Mouse (Mus musculus) embryonic facial prominence, embryonic 12.5 days (tissue): ENCODE data around the gene Sort1. TPM values are rescaled to one million over a fixed set of nuclear protein-coding genes. Genes with fewer than 3 reads are reported as not detected.

Source experiments
- ATAC-seq: fragments of 200-750 bp; cut with Nextera tagmentation; 2 replicates; pipeline ENCODE4 v1.8.0; 2017; ENCODE audit not compliant: insufficient number of reproducible peaks, insufficient read depth, low FRiP score, low TSS enrichment
- H3K27ac ChIP-seq: fragments of 300-500 bp; sonication (generic); 2 replicates; pipeline ENCODE4 v1.5.1; 2016; ENCODE audit warnings: mild to moderate bottlenecking
- H3K27me3 ChIP-seq: fragments of 300-500 bp; sonication (generic); 2 replicates; pipeline ENCODE4 v1.6.1; 2016; ENCODE audit warnings: mild to moderate bottlenecking, moderate library complexity
- H3K36me3 ChIP-seq: fragments of 300-500 bp; sonication (generic); 2 replicates; pipeline ENCODE4 v1.6.1; 2016; ENCODE audit warnings: mild to moderate bottlenecking
- H3K4me1 ChIP-seq: fragments of 300-500 bp; sonication (generic); 2 replicates; pipeline ENCODE4 v1.6.1; 2016
- H3K4me2 ChIP-seq: fragments of 300-500 bp; sonication (generic); replicated peaks from 2 replicates; pipeline ENCODE4 v1.6.1; 2016; ENCODE audit warnings: mild to moderate bottlenecking, moderate library complexity
- H3K4me3 ChIP-seq: fragments of 300-500 bp; sonication (generic); 2 replicates; pipeline ENCODE4 v1.5.1; 2016; ENCODE audit warnings: mild to moderate bottlenecking
- H3K9ac ChIP-seq: fragments of 300-500 bp; sonication (generic); 2 replicates; pipeline ENCODE4 v1.6.1; 2016; ENCODE audit warnings: mild to moderate bottlenecking, moderate library complexity
- H3K9me3 ChIP-seq: fragments of 300-500 bp; sonication (generic); 2 replicates; pipeline ENCODE4 v1.6.1; 2016; ENCODE audit warnings: mild to moderate bottlenecking, moderate library complexity
- WGBS: fragments of 180-500 bp; shearing (Covaris S2); methylation state at CpG from one replicate; pipeline ENCODE4 v1.1.7; 2016; 5-methylcytosine and 5-hydroxymethylcytosine counted together
- polyA plus RNA-seq: library from polyadenylated mRNA; unstranded; fragments of >200 nt; fragmentation: Nextera tagmentation; extraction: Ambion mirVana; gene quantifications from 2 replicates; pipeline ENCODE4 v1.2.1, GENCODE M21; 2016

Gene Sort1
- polyA plus RNA-seq, 1 experiment from 2014 or later = 15.8 TPM

DNA sequence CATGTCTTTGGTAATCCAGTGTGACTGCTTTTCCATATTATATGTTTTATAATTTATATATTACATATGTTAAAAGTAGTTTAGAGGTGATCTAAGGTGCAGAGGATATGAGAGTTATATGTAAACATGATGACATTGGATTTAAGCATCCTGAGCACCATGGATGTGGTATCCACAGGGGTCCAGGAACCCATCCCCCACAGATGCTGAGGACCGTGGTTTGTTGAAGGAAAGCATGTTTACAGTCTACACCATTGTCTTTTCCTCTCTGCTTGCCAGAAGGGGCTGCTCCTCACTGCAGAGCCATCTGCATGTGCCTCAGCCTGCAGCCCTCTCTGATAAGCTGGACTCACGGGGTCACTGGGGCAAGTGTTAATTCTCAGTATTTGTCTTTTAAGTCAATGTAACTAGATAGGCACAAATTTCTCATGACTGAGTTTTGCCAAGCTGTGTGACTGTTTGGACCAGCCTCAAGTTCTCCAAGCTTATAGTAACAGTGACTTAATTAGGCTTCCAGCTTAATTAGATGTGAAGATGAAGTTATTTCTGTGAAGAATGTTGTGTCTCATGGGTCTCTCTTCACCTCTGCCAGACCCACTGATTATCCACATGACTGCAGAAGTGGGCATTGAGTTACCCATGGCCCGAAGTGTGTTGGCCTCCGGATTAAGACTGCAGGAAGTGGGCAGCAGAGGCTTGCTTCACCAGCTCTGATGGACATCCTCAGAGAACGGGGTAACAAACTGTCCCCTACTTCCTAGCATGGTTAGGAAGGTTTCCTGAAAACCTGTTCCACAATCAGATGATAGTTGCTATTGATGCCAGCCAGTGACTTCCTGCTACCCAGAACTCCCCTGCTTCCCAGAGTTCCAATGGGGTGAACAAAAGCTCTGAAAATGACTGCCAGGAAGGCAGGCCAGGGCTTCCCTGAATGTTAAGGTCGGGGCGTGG is 14.0 kb downstream of the Sort1 start:
- Histone ChIP-seq H3K4me1 (peaks cover 25% of the 10 kb centered on the region), H3K27me3 (no peaks in the 10 kb centered on the region), H3K4me3 (no peak overlapping the region), H3K27ac (no peak overlapping the region), H3K4me2 (no peak overlapping the region), H3K9ac (no peak overlapping the region), H3K36me3 (no peaks in the 10 kb centered on the region), H3K9me3 (no peaks in the 10 kb centered on the region)
- ATAC-seq = no peak
- 61% methylated on average over 7 of the region's 7 CpGs for WGBS

DNA sequence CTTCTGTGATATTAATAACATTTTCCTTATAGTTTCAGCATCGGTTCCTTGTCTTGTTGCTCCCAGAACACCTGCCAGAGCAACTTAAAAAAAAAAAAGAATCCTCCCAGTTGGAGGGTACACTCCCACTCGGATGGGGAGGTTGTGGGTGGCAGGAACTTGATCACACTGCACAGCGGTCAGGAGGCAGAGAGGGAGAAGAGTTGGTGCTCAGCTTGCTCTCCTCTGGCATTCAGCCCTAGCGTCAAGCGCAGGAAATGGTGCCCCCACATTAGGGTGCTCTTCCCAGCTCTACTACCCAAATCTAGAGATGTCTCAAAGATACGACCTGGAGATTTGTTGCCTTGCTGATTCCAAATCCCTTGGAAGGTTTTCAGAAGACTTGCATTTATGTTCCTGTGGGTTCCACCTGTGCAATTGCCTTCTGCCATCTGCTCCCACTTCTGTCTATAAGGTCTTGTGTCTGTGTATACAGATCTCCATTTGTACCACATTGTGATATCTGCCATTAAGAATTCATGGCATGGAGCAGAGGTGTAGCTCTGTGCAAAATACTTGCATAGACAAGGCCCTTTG is 16.7 kb downstream of the Sort1 start:
- Histone ChIP-seq H3K9ac (no peak overlapping the region), H3K4me1 (peaks cover 20% of the 10 kb centered on the region), H3K4me2 (no peak overlapping the region), H3K27me3 (no peaks in the 10 kb centered on the region), H3K36me3 (no peaks in the 10 kb centered on the region), H3K4me3 (no peak overlapping the region), H3K27ac (no peak overlapping the region), H3K9me3 (no peaks in the 10 kb centered on the region)
- ATAC-seq = no peak
- WGBS = 82% methylated on average over 6 of the region's 6 CpGs

GRCm38 (mm10) chr3:108303683-108304082 is 19.8 kb downstream of the Sort1 start:
- Histone ChIP-seq H3K4me2 (no peak overlapping the region), H3K36me3 (no peaks in the 10 kb centered on the region), H3K4me1 (peaks cover 3% of the 10 kb centered on the region; the same call in 1 of the 2 replicates), H3K9me3 (no peaks in the 10 kb centered on the region), H3K27me3 (no peaks in the 10 kb centered on the region), H3K27ac (no peak overlapping the region), H3K4me3 (no peak overlapping the region), H3K9ac (no peak overlapping the region)
- 96% methylated on average over 8 of the region's 8 CpGs for WGBS
- ATAC-seq = no peak

DNA sequence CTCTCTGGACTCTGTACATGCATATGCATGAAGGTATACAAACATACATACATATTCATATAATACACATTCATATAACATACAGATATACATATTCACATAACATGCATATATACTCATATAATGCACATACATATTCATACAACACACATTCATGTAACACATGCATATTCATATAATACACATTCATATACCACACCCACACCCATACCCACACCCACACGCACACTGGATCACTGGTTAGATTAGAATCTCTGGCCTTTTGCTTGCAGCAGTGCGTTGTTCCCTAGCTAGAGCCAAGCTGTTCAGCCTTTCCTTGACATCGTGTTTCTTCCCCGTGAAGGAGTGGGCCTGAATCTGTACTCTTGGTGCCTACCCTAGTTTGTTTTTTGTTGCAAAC is 20.9 kb downstream of the Sort1 start:
- no peaks in the 10 kb centered on the region for H3K9me3 ChIP-seq
- H3K27me3 ChIP-seq = no peaks in the 10 kb centered on the region
- no peaks in the 10 kb centered on the region for H3K36me3 ChIP-seq
- no peak overlapping the region for H3K4me2 ChIP-seq
- ATAC-seq = no peak
- peaks cover 3% of the 10 kb centered on the region; the same call in 1 of the 2 replicates for H3K4me1 ChIP-seq
- H3K27ac ChIP-seq = no peak overlapping the region
- no peak overlapping the region for H3K4me3 ChIP-seq
- WGBS = 75% methylated on average over 4 of the region's 4 CpGs
- H3K9ac ChIP-seq = no peak overlapping the region

- Histone ChIP-seq H3K9me3 (no peaks in the 10 kb centered on the region), H3K36me3 (0 out of 2 replicates have a peak, but pooled peaks cover 3% of the 10 kb centered on the region), H3K27me3 (no peaks in the 10 kb centered on the region), H3K4me3 (no peak overlapping the region), H3K4me1 (peaks cover 3% of the 10 kb centered on the region; the same call in 1 of the 2 replicates), H3K9ac (no peak overlapping the region), H3K4me2 (no peak overlapping the region), H3K27ac (no peak overlapping the region)
- 39% methylated on average over 3 of the region's 3 CpGs for WGBS
- no peak for ATAC-seq
Observed at GRCm38 (mm10) chr3:108306387-108306786, 22.5 kb downstream of the Sort1 start.

DNA sequence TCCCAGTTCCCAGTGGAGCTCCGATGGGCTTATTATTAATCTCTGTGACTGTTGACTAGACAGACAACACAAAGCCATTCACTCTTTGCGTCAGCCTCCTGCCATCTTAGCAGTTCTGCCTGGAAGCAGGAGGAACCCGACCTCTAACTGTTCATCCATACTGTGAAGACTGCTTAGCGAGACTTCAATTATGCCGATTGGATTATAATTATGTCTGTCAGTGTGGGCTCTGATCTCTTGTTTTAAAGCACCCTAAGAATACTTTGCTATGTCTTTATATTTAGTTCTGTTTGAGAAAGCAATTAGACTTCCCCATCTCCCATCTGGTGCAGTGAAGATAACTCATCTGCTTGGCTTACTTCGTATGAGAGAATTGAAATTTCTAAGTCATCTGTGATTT is 23.6 kb downstream of the Sort1 start:
- Histone ChIP-seq H3K4me3 (no peak overlapping the region), H3K36me3 (0 out of 2 replicates have a peak, but pooled peaks cover 3% of the 10 kb centered on the region), H3K27ac (no peak overlapping the region), H3K9me3 (no peaks in the 10 kb centered on the region), H3K9ac (no peak overlapping the region), H3K4me1 (peaks cover 3% of the 10 kb centered on the region; the same call in 1 of the 2 replicates), H3K27me3 (no peaks in the 10 kb centered on the region), H3K4me2 (no peak overlapping the region)
- ATAC-seq = no peak
- WGBS = 72% methylated on average over 6 of the region's 6 CpGs

GRCm38 (mm10) chr3:108310921-108311341 is 27.0 kb downstream of the Sort1 start:
- Histone ChIP-seq H3K36me3 (0 out of 2 replicates have a peak, but pooled peaks cover 3% of the 10 kb centered on the region), H3K4me3 (no peak overlapping the region), H3K4me2 (no peak overlapping the region), H3K27me3 (no peaks in the 10 kb centered on the region), H3K9ac (no peak overlapping the region), H3K9me3 (no peaks in the 10 kb centered on the region), H3K4me1 (no peaks in the 10 kb centered on the region), H3K27ac (no peak overlapping the region)
- no peak for ATAC-seq

GRCm38 (mm10) chr3:108311688-108312087 is 27.8 kb downstream of the Sort1 start:
- no peaks in the 10 kb centered on the region for H3K27me3 ChIP-seq
- H3K9ac ChIP-seq = no peak overlapping the region
- no peak for ATAC-seq
- no peaks in the 10 kb centered on the region for H3K9me3 ChIP-seq
- H3K4me3 ChIP-seq = no peak overlapping the region
- no peak overlapping the region for H3K4me2 ChIP-seq
- WGBS = 84% methylated on average over 4 of the region's 4 CpGs
- H3K4me1 ChIP-seq = no peaks in the 10 kb centered on the region
- H3K36me3 ChIP-seq = 0 out of 2 replicates have a peak, but pooled peaks cover 3% of the 10 kb centered on the region
- no peak overlapping the region for H3K27ac ChIP-seq

DNA sequence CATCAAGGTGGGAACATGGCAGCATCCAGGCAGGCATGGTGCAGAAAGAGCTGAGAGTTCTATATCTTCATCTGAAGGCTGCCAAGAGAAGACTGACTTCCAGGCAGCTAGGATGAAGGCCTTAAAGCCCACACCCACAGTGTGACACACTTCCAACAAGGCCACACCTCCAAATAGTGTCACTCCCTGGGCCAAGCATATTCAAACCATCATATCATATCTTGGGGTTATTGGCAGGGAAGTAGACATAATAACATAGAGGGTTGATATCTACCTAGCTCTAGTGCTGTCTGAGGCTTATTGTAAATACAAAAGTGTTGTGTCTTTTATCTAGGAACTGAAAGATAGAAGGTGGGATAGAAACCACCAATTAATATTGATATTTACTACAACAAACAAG is 28.5 kb downstream of the Sort1 start:
- Histone ChIP-seq H3K4me2 (no peak overlapping the region), H3K9me3 (no peaks in the 10 kb centered on the region), H3K27me3 (no peaks in the 10 kb centered on the region), H3K27ac (no peak overlapping the region), H3K4me3 (no peak overlapping the region), H3K9ac (no peak overlapping the region), H3K4me1 (no peaks in the 10 kb centered on the region), H3K36me3 (0 out of 2 replicates have a peak, but pooled peaks cover 3% of the 10 kb centered on the region)
- no peak for ATAC-seq

- no peaks in the 10 kb centered on the region for H3K4me1 ChIP-seq
- no peak for ATAC-seq
- H3K36me3 ChIP-seq = 0 out of 2 replicates have a peak, but pooled peaks cover 3% of the 10 kb centered on the region
- no peak overlapping the region for H3K4me2 ChIP-seq
- H3K27ac ChIP-seq = no peak overlapping the region
- H3K27me3 ChIP-seq = no peaks in the 10 kb centered on the region
- no peak overlapping the region for H3K9ac ChIP-seq
- H3K4me3 ChIP-seq = no peak overlapping the region
- 90% methylated on average over 4 of the region's 4 CpGs for WGBS
- H3K9me3 ChIP-seq = no peaks in the 10 kb centered on the region
Observed at GRCm38 (mm10) chr3:108313138-108313537, 29.3 kb downstream of the Sort1 start.

DNA sequence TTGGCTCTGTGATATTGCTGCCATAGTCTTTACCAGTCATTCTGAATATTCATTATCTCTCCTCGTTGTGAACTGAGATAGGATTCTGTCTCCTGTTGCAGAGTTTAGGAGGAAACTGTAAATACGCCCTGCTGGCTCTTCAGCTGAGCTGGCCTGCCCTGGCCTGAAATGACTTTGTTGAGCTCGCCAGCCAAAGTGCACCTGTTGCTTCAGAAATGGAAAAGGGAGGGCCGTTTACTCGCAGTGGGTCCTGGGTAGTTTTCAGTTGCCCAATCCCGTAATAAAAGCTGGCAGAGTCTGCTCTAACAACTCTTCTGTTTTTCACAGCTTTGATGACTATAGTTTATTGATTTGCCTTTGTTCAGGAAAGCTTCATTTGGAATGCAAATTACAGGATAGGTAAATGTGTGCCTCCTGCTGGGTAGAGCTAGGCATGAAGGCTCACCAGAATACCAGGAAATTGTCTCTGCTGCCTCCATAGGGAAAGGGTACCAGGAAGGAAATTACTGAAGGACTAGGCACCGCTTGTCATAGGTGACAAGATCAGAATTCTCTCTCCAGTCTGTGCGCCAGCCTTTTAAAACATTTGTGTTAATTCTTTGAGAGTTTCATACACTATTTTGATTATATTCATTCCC is 30.3 kb downstream of the Sort1 start:
- 71% methylated on average over 8 of the region's 8 CpGs for WGBS
- no peak overlapping the region for H3K9ac ChIP-seq
- ATAC-seq = no peak

More for the DNA sequence above, 30.3 kb downstream of the Sort1 start:
- no peaks in the 10 kb centered on the region for H3K9me3 ChIP-seq
- H3K4me2 ChIP-seq = no peak overlapping the region
- H3K36me3 ChIP-seq = 0 out of 2 replicates have a peak, but pooled peaks cover 3% of the 10 kb centered on the region
- H3K4me1 ChIP-seq = peaks cover 6% of the 10 kb centered on the region; the same call in 1 of the 2 replicates
- no peak overlapping the region for H3K4me3 ChIP-seq
- H3K27ac ChIP-seq = no peak overlapping the region
- H3K27me3 ChIP-seq = no peaks in the 10 kb centered on the region
